Mouse (Mus musculus) layer of hippocampus, adult 18-20 months (tissue): ENCODE data around the gene Gpr4. TPM values are rescaled to one million over a fixed set of nuclear protein-coding genes. Genes with fewer than 3 reads are reported as not detected.

Source experiments
- DNase-seq, 2 experiments: peaks; one replicate each; pipeline ENCODE4 v3.0.0; 2022; ENCODE audit warnings: low spot score in 2 of 2
- total RNA-seq, 2 experiments: library from RNA; stranded (reverse); gene quantifications; 2 replicates each; pipeline ENCODE4 v1.2.3; 2021

The Gpr4 gene
- total RNA-seq, 2 experiments from 2014 or later, result 1.3 to 1.4 TPM

- no peak for DNase-seq
These were observed 27.6 kb upstream of the Gpr4 start for GRCm38 (mm10) chr7:19184758-19185157.

GRCm38 (mm10) chr7:19194676-19195075, 17.7 kb upstream of the Gpr4 start:
- DNase-seq, result no peak

- DNase-seq, result peak in 1 of 2 experiments; percentile 49
These were observed 15.7 kb upstream of the Gpr4 start for GRCm38 (mm10) chr7:19196676-19197075.

GRCm38 (mm10) chr7:19197985-19198384, 14.4 kb upstream of the Gpr4 start:
- DNase-seq, result no peak

- DNase-seq, result no peak
These were observed 10.7 kb upstream of the Gpr4 start for GRCm38 (mm10) chr7:19201660-19202059.

- DNase-seq, result no peak
These were observed 10.1 kb upstream of the Gpr4 start for GRCm38 (mm10) chr7:19202065-19202850.

GRCm38 (mm10) chr7:19208201-19208910, 4.0 kb upstream of the Gpr4 start:
- no peak for DNase-seq

- DNase-seq, result peak in 1 of 2 experiments; percentile 75
These were observed 3.3 kb upstream of the Gpr4 start for GRCm38 (mm10) chr7:19208944-19209472.

GRCm38 (mm10) chr7:19209494-19209893, 2.8 kb upstream of the Gpr4 start:
- no peak for DNase-seq

- no peak for DNase-seq
These were observed 2.3 kb upstream of the Gpr4 start for GRCm38 (mm10) chr7:19210010-19210409.

GRCm38 (mm10) chr7:19211041-19211675, 1.2 kb upstream of the Gpr4 start:
- DNase-seq, result no peak

- no peak for DNase-seq
These were observed 1.0 kb downstream of the Gpr4 start for GRCm38 (mm10) chr7:19213385-19213784.

- no peak for DNase-seq
These were observed 2.0 kb downstream of the Gpr4 start for GRCm38 (mm10) chr7:19214369-19214768.

- DNase-seq, result no peak
These were observed 2.6 kb downstream of the Gpr4 start for GRCm38 (mm10) chr7:19214940-19215339.

GRCm38 (mm10) chr7:19217492-19217891, 5.2 kb downstream of the Gpr4 start:
- DNase-seq, result no peak

- DNase-seq, result no peak
These were observed 5.6 kb downstream of the Gpr4 start for GRCm38 (mm10) chr7:19217944-19218343.

- DNase-seq, result no peak
These were observed 7.7 kb downstream of the Gpr4 start for GRCm38 (mm10) chr7:19220061-19220460.

GRCm38 (mm10) chr7:19222189-19222588, 9.9 kb downstream of the Gpr4 start:
- no peak for DNase-seq

GRCm38 (mm10) chr7:19222875-19223274, 10.5 kb downstream of the Gpr4 start:
- DNase-seq, result no peak

GRCm38 (mm10) chr7:19224933-19225332, 12.6 kb downstream of the Gpr4 start:
- no peak for DNase-seq

- DNase-seq, result no peak
These were observed 14.8 kb downstream of the Gpr4 start for GRCm38 (mm10) chr7:19226817-19227797.
